Mouse (Mus musculus) stomach, postnatal 0 days (tissue): Measurements from ENCODE around the gene Ankmy1.

Experiments used
- CTCF ChIP-seq: IDR thresholded peaks from 2 replicates; pipeline ENCODE4 v1.5.1; 2016; ENCODE audit warnings: antibody characterized with exemption, low read depth, mild to moderate bottlenecking, moderate library complexity
- EP300 ChIP-seq: optimal IDR thresholded peaks from 2 replicates; pipeline ENCODE3; 2016; ENCODE audit warnings: antibody characterized with exemption

GRCm38 (mm10) chr1:92930171-92930706 is 27.5 kb upstream of the Ankmy1 start:
- no peak for TF ChIP-seq CTCF
- TF ChIP-seq EP300: no peak
